Mouse (Mus musculus): ENCODE results near the gene Sept8.

Sept8 gene

DNA sequence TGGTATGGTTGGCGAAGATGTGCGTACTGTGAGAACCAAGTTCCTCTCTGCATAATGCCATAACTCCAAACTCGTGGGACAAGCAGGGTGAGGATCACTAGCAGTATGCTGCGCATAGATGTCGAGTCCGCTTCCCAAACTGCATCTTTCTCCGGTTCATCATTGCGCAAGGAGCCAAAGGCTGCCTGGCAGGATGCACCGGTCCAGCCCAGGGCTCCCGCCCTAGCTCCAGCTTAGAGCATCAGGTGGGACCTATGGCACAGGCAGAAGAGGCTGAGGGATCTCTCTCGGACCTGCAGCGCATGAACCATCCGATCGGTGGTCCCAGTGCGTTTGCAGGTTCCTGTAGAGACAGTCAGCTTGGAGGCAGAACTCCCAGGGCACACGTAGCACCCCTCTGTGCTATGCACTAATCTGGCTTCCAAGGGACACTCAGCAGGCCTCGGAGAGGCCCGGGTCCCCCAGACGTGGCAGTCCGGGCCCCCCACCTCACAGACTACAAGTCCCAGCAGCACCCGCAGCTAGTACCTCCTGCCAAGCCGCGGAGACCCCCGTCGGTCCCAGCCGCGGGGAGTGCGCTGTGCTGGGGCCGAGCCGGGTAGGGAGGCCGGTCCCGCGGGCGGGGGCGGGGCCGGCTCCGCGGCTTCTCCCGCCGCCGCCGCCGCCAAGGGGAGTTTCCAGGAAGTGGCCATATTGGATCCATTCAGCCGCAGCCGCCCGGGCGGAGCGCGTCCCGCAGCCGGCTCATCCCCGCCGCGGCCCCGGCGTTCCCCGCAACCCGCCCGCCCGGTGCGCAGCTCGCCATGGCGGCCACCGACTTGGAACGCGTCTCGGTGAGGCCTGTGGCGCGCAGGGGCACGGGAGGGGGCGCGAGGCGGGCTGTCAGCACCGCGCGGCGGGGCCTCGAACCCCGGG lies at the start of gene Sept8:
Gene Sept8 (plus strand): TSS at position 51 of the 915 bp plus-strand sequence.
- peak; percentile 69 to 90 for DNase-seq (ENCODE audit: inconsistent age in 2 of 2, low spot score in 1 of 2)

DNA sequence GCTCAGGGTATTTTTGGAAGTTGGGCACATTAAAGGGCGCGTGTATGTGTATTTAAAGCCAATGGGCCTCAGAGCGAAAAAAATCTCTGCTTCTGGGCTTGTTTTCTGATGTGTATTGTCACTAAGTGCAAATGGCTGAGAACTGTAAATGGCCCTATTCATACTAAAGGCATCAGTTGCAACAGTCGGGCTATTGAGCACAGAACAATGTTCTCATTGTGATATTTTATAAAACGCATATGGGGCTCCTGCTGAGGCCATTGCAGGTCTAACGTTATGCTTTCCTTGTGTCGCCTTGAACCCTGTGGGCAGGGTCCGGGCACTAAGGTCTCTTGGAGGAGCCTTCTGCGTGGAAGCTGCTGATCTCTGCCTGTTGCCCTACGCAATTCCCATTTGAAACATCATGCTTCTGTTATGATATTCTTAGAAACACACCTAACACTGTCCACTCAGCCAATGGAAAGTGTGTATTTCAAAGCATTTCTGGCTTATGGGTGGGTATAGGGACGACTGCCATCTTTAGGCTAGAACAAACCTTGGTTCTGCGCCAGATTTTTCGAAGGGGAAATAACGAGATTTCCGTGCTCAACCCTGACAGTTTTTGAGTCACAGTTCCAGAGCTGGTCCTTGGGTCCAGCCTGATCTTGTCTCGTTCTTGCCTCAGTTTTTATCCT lies 49.6 kb upstream of the Sept8 start:
- DNase-seq (ENCODE audit: inconsistent age in 2 of 2, low spot score in 1 of 2): no peak

DNA sequence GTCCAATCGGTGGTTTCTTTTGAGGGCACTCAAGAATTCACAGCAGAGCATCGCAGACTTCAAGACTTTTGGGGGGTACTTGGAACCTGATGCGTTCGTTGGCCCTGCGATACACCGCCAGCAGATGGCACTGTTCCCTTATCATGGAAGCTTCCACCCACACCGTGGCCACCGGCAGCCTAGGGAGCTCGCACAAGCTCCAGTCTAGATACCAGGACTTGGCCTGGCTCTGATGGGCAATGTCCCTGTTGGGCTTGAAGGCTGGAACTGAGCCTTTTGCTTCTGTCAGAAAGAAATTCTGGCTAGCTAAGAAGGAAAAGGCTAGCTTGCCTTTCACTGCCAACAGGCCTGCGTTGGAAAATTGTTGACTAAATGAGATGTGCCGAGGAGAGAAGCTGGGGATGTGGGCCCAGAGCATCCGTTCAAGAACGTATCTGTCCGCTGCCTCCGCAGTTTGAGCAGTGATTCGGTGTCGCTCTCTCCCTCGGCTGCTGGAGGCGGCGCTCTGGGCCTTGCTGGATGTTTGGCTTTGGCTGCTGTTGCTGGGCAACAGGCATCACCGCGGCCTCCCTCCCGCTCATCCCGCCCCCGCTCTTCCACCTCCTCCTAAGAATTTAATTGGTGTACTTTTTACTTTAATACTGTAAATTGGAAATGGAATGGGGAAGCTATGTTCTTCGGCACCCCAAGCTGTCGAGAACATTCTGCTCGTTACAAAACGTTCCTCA lies 48.9 kb upstream of the Sept8 start, which contains the start of gene Gm9837:
Gene Gm9837 (minus strand): TSS at position 512 of the 728 bp plus-strand sequence.
- DNase-seq (ENCODE audit: inconsistent age in 2 of 2, low spot score in 1 of 2): peak; percentile 87 to 96

DNA sequence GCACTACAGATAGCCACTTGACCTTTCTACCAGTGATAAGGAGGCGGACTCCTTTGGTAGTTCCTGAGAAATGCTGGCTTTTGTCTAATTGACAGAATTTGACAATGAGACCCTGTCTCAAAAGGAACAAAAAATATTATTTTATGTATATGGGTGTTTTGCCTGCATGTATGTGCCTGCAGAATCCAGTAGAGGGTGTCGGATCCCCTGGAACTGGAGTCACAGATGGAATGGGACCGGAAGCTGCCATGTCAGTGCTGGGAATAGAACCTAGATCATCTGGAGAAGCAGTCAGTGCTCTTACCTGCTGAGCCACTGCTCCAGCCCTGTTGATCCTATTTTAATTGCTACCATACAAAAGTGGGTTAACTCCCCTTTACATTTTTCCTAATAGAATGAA lies 46.3 kb upstream of the Sept8 start:
- peak in 1 of 2 experiments; percentile 32 for DNase-seq (ENCODE audit: inconsistent age in 2 of 2, low spot score in 1 of 2)

DNA sequence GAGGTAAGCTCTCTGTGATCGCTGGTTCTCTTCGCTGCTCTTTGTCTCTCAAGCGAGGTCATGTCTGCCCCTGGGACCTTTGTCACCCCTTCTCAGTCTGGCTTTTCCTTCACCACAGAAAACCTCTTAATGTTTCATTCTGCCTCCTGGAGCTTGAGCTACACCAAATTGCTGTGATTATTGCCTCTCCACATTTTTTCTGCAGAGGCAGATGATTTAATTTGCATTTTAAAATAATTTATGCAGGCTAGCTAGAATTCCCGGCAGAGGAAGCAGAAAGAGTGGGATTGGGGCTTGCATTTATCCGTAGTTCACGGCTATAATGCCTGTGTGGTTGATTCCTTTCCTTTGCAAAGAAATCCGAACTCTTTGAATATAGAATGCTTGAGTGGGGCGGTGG lies 43.4 kb upstream of the Sept8 start:
- no peak for DNase-seq (ENCODE audit: inconsistent age in 2 of 2, low spot score in 1 of 2)

DNA sequence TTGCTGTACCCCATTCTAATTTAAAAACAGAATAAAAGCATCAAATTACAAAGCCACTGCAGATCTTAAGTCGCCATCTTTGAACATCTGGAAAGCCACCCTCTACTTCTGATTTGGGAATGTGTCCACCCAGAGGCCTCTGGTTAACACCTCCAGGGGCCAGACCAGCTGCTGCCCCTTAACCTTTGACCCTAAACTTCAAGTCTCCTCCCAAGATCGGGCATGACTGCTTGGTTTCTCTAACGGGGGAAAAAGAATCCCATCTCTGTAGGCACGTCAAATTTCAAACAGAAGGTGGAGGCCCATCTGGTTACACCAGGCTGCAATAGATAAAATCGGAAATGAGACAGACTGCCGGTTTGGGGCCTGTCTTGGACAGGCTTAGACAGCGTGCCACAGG lies 41.2 kb upstream of the Sept8 start:
- DNase-seq (ENCODE audit: inconsistent age in 2 of 2, low spot score in 1 of 2): no peak

DNA sequence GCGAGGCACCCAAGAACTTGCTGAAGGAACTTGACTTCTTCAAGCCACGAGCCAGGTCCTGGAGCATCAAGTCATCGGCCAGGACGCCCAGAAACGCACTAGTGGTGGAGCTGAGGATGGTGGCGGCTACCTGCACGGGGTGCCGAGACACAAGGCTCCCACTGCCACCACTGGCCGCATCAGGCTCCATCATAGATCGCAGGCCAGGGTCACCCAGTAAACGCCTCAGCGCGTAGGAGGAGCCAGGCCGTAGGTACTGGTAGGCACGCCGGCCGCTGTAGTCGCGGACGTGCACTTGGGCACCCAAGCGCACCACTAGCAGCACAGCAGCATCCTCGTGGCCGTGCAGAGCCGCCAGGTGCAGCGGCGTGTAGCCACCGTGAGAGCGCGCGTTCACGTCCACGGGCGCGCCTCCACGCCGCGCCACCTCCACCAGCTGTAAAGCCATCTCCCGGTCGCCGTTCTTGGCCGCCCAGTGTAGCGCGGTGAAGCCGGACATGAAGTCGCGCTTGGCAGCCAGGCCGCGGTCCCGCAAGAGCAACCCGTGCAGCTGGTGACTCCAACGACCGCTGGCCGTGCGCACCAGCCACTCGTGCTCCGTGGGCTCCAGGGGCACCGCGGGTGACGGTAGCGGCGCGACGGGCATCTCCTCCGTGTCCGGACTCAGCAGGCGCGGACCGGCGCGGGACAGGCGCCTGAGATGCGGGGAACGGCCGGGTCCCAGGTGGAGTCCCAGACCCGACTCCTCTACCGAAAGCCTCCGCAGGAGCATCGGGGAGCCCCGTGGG lies 40.5 kb upstream of the Sept8 start:
- DNase-seq (ENCODE audit: inconsistent age in 2 of 2, low spot score in 1 of 2): peak in 1 of 2 experiments; percentile 58

DNA sequence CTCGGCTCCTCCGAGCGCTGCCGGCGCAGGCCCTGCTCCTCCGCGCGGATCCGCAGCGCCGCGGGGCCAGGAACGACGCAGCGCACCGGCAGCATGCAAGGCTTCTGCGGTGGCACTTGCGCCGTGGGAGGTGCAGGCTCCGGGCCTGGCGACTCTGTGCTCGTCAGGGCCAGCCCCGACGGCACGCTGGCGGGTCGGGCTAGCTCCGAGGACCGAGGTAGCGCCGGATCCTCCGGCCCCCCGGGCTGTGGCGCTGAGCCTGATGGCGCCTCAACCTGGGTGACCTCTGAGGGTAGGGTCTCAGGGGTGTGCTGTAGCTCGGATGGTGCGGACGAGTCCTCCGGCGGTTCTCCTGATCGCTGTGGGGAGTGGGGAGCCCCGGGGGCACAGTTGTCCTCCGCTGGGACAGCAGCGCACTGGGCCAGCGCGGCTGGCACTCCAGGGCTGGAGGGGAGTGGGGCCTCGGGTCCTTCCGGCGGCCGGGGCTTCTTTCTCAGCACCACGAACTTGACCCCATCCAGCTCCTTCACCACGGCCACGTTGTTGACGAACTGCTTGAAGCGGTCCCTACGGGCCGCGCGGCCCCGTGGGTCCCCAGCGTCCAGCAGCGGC lies 39.8 kb upstream of the Sept8 start:
- peak in 1 of 2 experiments; percentile 68 for DNase-seq (ENCODE audit: inconsistent age in 2 of 2, low spot score in 1 of 2)

DNA sequence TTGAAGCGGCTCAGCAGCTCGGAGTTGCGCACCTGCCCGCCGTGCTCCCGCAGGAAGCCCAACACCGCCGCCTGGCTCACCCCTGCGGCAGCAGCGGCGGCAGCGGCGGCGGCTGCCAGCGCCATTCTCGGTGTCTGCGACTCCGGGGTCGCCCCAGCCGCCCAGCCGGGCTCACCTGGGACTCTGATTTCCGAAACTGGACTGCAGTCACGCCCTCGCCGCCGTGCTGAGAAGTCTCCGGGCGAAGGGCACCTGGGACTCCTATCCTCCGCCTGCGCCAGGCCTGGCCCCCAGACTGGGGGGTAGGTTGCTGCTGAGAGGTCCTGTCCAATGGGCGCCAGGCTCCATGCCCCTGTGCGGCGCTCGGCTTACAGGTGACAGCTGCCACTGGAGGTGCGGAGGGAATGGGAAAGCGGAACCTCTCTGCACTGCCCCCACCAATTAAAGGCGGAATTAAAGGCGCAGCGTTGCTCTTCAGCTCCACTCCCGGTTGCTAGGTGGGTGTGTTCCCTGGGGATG lies 39.2 kb upstream of the Sept8 start, which contains the start of the genes Gm9945 and Sowaha:
Gene Gm9945 (plus strand): TSS at position 384 of the 519 bp plus-strand sequence.
Gene Sowaha (minus strand): TSS at position 492 of the 519 bp plus-strand sequence.
- no peak for DNase-seq (ENCODE audit: inconsistent age in 2 of 2, low spot score in 1 of 2)

DNA sequence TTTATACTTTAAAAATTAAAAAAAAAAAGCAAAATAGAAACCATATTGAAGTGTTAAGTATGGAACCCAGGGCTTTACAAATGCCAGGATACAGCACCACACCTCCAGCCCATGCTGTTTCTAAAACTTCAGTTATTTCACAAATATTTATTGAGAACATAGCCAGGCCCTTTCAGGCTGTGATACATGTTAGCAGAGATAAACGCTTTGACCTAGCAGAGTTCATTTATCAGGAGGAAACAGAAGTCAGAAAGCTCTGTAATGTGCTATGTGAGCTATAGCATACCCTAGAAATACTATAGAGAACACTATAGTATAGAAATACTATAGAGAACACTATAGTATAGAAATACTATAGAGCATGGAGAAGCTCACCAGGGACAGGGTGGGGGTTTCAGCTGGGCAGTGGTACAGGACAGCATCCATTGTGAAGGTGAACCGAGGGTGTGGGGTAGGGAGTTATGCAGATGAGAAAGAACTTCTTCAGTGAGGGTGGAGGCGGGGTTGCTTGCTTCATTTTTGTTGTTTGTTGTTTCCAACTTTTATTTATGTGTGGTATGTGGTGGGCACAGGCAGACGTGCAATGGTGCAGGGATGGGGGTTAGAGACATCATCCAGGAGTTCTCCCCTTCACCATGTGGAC lies 37.8 kb upstream of the Sept8 start:
- peak in 1 of 2 experiments; percentile 16 for DNase-seq (ENCODE audit: inconsistent age in 2 of 2, low spot score in 1 of 2)

DNA sequence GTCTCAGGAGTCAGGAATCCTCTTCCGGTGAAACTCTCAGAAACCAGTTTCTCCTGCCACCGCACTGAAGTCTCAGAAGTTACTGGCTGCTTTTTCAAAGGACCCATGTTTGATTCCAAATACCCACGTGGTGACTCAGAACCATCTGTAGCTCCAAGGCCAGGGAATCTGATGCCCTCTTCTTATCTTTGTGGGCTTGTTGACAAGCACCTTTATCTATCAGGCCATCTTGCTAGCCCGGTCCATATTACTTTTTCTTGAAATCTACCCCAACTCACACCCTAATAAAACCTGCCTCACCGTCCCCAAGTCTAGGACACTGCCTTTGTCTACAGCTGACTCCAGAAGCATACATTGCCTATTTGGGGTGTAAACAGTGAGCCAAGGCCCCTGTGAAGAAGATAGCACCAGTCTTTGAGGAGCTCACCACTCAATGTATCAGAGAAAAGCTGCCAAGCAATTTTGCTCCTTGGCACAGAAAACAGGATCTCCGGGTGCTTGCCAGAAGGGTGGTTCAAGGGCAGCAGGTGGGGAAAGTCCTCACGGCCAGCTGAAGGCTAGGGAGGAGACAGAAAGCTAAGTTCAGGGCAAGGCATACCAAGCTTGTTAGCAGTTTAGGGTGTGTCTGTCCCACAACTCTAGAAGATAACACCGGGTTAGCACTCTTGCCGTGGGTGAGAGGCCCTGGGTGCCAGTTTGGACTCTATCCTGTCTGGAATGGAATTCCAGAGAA lies 35.7 kb upstream of the Sept8 start:
- DNase-seq (ENCODE audit: inconsistent age in 2 of 2, low spot score in 1 of 2): peak; percentile 44 to 76

DNA sequence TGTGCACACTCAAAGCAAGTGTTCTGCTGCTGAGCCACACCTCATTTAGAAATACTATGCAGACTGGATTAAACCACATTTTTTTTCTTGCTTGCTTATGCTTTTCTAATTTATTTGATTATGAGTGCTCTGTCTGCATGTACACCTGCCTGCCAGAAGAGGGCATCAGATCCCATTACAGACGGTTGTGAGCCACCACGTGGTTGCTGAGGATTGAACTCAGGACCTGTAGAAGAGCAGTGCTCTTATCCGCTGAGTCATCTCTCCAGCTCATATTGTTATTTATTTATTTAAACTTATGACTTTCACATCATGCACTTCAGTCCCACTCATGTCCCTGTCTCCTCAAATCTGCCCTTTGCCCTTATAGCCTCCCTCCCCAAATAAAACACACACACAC lies 33.3 kb upstream of the Sept8 start:
- peak in 1 of 2 experiments; percentile 46 for DNase-seq (ENCODE audit: inconsistent age in 2 of 2, low spot score in 1 of 2)

DNA sequence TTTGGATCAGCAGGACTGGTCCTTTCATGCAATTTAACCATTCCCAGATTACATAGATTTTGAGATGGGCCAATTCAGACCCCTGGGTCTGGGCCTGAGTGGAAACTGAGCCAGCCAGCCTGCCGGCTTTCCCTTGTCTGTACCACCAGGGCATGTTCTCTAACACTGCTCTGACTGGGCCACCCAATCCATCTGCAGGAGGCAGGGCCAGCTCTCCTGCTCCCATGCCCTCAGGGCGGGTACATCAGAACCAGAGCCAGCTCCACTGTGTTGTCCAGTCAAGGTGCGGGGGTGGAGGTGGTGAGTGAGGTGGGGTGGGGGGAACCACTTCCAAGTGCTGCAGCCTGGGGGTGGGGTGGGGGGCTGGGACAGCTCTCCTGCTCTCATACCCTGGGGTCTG lies 32.7 kb upstream of the Sept8 start:
- peak in 1 of 2 experiments; percentile 47 for DNase-seq (ENCODE audit: inconsistent age in 2 of 2, low spot score in 1 of 2)

DNA sequence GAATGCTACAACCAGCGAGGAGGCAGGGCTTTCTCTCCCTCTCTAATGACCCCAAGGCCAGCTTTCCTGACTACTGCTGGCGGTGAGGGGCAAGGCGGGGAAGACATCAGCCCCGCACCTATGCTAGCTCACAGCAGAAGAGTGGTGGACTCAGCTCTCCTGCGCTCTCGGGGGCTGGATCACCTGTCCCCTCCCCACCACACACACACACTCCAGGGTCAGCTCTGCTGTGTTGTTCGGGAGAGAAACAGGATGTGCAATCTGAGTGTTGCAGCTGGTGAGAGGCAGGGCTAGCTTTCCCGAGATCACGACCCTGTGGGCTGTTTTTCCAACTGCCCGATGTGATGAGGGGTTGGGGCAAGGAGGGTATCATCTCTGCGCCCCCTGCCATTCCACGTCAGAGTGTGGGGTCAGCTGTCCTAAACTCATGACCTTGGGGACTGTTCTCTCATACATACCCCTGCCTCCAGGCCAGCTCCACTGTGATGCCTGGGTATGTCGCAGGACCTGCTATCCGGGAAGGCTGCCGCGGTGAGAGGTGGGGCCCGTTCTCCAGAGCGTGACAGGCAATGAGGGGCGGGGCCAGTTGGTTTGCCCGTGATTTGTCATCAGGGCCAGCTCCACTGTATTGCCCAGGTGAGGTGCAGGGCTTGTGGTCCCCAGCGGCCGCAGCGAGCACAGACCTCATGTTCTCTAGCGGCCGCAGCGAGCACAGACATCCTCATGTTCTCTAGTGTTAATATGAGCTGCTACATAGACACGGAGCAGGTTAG lies 32.0 kb upstream of the Sept8 start:
- peak; percentile 47 to 60 for DNase-seq (ENCODE audit: inconsistent age in 2 of 2, low spot score in 1 of 2)

DNA sequence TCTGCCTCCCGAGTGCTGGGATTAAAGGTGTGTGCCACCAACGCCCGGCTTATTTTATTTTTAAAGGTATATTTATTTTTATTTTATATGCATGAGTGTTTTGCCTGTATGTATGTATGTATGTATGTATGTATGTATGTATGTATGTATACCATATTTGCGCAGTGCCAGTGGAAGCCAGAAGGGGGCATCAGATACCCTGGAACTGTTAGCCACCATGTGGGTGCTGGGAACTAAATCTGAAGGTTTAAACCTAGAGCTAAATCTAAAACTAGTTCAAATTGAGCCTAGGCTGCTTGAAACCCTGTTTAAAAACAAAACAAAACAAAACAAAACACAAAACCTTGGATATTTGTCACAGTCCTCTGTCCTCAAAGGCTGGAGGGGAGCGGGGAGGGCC lies 30.1 kb upstream of the Sept8 start:
- no peak for DNase-seq (ENCODE audit: inconsistent age in 2 of 2, low spot score in 1 of 2)

DNA sequence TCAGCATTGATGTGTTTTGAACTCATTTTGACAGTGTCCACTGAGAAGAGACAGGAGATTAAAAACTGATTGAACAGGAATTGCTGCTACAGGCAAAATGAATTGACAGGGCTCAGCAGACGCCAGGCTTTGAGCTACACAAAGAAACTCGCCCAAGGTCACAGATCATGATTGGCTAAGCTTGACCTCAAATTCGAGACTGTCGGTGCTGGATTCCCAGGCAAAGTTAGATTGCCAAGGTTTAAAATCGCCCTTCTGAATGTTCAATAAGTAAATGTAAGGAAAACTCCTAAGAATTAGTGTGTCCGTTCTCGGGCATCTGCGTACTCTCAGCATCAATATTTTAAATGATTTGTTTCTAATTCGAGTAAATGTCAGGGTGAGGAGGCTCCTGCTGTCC lies 29.6 kb upstream of the Sept8 start:
- DNase-seq (ENCODE audit: inconsistent age in 2 of 2, low spot score in 1 of 2): peak in 1 of 2 experiments; percentile 66

DNA sequence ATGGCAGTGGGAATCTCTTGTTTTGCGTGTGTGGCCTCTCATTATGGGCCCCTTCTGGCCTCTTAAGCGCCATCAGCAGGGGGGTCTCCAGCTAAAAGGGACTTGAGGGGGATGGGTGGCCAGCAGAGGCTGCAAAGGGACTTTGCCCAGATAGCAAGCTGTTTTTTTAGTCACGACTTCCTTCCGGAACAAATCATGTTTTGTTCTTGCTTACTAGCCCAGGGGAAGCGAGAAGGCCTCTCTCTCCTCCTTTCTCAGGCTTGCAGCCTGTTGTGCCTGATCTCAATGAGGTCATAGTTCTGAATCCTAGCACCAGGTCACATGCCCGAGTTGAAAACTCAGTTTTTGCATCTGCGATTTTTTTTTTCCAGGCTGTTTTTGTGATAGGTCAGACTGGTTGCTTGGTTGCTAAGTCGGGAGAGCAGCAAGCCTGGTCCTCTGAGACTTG lies 27.1 kb upstream of the Sept8 start:
- DNase-seq (ENCODE audit: inconsistent age in 2 of 2, low spot score in 1 of 2): no peak
